Mouse (Mus musculus): ENCODE data around the gene Olfr697.

DNA sequence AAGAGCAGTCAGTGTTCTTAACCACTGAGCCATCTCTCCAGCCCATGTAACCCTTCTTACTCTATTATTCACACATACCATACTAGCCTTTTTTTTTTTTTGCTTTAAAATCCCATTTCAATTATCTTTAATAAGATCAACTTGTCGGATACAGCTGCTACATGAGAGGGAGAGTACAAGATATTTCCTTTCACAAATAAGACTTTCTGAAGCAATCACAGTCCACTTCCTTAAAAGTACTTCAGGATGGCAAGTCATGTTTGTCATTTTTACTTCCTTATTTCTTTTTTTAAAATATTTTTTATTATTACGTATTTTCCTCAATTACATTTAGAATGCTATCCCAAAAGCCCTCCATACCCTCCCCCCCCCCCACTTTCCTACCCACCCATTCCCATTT lies 16.6 kb upstream of the Olfr697 start:
- TF ChIP-seq POLR2A (IDR thresholded peaks at IDR 0.05; ENCODE audit: borderline replicate concordance, insufficient read depth, low read length) = no peak
- TF ChIP-seq CTCF (IDR thresholded peaks at IDR 0.05; ENCODE audit: borderline replicate concordance, insufficient read depth, low read depth, low read length) = no peak

All from cerebellum, adult 2 months (tissue).